Mouse (Mus musculus) heart, adult 9 months (tissue): ENCODE measurements around the gene Il20ra.
A peak's percentile ranks its signal among the peaks of the same experiment; 100 is the strongest.
"Not testable (repeated sequence)": the region's sequence is repeated elsewhere in the genome, so short reads cannot be mapped to it uniquely, and the experiment has no call there.

Source experiments
- DNase-seq, 2 experiments: peaks; one replicate each; pipeline ENCODE4 v3.0.0; 2022; ENCODE audit warnings: low spot score in 2 of 2

Gene Il20ra

DNA sequence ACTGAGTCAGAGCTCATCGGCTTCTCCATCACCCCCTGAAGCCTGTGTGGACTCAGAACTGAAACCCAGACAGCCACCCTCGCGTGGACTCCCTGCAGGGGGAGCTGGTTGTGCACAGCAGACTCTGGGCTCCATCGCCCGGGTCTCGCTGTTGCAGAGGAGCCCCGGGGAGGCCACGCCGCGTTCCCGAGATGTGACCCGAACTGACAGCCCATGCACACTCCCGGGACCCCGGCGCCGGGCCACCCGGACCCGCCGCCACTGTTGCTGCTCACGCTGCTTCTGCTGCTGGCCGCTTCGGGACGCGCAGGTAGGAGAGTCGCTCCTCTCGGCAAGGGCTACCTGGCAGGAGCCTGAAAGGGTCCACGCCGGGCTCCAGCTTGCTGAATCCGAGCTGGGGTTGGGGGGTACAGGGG is at the start of gene Il20ra:
Gene Il20ra, plus strand, starts transcription at position 150 of the 416 bp plus-strand sequence.
- DNase-seq: peak in 1 of 2 experiments; percentile 17

DNA sequence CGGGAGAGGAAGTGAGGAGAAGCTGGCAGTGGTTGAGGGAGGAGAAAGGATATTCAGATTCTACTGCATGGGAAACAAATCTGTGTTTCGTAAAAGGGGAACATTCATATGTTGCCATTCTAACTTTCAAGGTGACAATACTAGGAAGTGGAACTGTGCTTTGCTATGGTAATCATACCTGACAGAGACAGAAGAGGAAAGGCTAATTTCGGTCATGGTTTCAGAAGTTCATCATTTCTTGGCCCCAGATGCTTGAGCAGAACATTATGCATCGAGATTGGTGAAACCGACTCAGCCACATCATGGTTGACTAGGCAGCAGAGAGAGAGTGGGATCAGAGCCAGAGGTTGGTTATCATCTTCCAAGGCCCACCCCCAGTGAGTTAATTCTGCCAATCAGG is 43.4 kb upstream of the Il20ra start:
- DNase-seq: no peak

DNA sequence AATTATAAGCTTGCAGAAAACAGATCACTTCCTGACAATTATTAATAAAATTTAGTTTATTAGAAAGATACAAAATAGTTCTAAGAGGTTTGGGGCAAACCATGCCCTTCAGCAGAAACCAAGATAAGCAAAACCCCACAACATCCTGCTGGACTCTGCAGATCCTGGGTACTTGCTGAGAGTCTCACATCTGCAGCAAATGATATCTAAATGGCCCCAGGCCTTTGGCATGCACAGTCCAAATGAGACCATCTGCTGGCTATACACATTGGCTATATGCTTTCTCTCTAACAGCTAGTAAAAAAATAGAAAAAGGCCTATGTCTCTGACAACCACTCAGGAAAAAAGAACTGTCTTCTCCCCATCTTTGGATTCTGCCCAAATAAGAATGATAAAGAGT is 40.4 kb upstream of the Il20ra start:
- no peak for DNase-seq

- no peak for DNase-seq
These were observed 39.2 kb upstream of the Il20ra start for GRCm38 (mm10) chr10:19673146-19673545.

DNA sequence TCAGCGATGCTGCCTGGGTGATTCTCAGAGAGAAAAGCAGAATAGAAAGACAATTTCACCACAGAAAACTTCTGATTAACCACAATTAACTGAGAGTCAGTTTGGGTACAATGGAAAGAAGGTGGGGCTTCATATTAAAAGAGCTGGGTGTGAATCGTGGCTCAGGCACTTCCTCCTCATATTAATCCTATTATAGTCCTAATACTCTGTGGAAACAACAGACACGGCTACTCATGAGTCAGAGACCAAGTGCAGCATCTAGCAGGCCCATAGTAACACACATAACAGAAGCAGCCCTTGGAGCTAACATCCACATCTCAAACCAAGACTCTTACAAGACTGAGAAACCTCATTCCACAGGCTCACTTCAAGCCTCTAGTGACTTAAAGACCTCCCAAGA is 24.7 kb upstream of the Il20ra start:
- no peak for DNase-seq

DNA sequence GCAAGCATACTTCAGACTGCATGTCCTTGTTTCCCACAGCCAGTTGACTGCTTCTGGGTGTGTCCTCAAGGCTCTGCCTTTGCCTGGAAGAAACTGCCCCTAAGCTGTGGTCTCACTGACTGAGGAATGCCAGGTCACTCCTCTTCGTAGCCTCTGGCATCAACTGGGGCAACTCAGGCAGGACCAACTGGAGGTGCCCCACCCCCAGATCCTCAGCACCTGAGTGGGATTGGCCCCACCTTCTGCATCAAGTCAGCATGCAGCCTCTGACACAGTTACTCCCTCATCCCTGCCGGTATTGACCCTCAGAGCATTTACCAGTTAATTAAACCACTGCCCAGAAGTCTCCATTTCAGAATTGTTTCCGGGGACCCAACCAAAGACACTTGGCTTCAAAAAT is 21.1 kb upstream of the Il20ra start:
- no peak for DNase-seq

DNA sequence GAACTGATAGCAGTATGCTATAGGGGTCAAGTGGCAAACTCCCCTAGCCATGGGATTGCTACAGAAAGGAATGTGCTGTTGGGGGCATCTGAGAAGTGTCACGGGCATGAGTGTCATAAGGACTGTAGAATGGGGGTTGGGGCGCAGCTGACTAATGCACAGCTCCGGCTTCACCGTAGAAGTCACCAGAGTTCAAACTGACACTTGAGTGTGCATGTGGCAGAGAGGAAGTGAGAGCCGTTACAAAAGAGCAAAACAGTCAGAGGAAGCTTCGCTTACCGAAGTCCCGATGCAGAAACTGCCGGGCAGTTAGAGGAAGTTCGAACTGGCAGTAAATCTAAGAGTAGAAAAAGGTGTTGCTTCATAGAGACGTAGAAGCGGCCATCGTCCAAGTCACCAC is 20.6 kb upstream of the Il20ra start:
- DNase-seq: peak; percentile 38 to 61

GRCm38 (mm10) chr10:19692332-19692731 is 20.0 kb upstream of the Il20ra start:
- no peak for DNase-seq

DNA sequence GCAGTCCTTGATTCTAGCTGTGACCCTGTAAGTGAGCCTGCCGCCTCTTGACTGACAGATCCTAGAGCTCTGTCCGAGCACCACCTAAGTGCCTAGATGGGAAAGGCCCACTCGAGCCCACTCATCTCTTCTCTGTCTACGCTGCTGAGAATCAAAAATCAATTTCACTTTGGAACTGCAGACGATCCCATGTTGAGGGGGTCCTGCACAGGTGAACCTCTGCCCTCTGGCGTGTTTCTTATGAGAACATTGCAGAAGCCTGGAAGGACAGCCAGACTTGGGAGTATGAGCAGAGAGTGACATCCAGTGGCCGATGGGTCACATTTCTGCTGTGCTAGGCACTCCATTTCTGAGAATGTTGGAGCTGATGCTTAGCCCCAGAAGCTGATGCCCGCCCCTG is 19.4 kb upstream of the Il20ra start:
- DNase-seq: peak; percentile 12 to 39

DNA sequence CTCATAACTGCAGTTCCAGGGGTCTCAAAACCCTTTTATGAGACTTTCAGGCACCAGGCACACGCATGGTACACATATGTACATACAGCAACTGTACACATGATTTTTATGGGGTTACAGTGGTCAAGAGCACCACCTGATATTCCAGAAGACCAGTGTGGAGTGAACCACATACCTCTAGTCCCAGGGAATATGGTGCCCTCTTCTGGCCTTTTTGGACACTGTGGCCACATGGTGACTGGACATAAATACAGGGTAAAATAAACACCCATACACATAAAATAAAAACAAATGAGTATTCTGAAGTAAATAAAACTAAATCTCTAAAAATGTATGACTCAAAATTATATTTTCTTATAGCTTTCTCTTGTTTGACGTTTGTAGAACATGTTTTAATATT is 18.7 kb upstream of the Il20ra start:
- DNase-seq: no peak

- no peak for DNase-seq
These were observed 13.0 kb upstream of the Il20ra start for GRCm38 (mm10) chr10:19699331-19699730.

DNA sequence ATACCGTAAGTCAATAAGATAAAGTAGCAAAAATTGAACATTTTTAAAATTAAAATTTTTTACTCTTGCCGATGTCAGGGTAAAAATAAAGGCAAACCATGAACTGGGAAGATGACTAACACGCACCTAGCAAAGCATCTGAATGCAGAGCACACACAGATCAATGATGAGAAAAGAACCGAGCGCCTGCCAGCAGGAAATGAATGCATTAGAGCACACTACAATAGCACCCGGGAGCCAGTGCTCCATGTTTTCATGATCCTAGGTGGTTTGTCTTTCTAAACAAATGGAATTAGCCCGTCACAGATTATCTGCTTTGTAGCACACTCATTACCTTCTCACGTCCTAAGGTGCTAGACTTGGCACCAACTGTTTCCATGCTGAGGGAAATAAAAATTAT is 7.9 kb upstream of the Il20ra start:
- DNase-seq: no peak

GRCm38 (mm10) chr10:19707768-19708167 is 4.6 kb upstream of the Il20ra start:
- no peak for DNase-seq

DNA sequence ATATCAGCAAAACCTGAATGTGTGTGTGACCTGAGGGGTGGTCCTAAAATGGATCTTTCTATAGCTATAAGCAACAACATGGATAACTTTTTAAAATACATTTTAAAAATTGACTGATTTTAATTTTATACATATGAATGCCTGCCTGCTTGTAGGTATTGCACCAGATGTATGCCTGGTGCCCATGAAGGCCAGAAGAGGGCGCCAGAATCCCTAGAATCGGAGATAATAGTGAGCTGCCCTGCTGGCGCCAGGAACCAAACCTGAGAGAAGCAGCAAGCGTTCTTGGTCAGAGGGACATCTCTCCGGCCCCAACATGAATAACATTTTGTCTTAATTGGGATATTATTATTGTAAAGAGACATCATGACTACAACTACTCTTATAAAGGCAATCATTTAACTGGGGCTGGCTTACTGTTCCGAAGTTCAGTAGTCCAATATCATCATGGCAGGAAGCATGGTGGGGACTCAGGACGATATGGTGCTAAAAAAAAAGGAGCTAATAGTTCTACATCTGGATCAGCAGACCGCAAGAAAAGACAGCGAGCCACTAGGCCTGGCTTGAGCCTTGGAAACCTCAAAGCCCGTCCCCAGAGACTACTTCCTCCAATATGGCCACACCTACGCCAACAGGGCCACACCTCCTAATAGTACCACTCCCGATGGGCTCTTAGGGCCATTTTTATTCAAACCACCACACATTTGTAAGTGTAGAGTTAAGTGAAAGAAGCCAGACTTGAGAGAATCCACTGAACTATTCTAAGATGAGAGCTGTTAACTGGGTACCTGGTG is 3.9 kb upstream of the Il20ra start:
- DNase-seq: no peak

DNA sequence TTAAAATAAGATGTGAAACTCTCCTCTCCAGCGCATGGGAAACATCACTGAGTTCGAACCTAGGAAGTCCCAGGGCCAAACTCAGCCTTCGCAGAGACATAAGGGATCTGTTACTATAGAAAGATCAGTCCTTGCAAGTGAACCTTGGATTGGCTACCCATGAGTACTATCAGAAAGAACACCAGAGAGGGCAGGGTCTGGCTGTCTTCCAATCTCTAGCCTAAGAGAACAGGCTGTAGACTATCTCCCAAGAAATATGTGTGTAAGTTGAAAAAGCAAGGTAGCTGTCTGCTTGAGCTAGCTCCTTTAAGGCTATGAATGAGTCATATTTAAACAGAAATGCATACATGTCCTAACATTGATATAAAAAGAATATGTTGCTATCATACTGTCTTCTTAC is 1.4 kb upstream of the Il20ra start:
- no peak for DNase-seq

- DNase-seq: no peak
These were observed 709 bp upstream of the Il20ra start for GRCm38 (mm10) chr10:19711551-19712171.

GRCm38 (mm10) chr10:19718627-19719026 is 6.3 kb downstream of the Il20ra start:
- DNase-seq: no peak

- DNase-seq: no peak
These were observed 9.9 kb downstream of the Il20ra start for GRCm38 (mm10) chr10:19722320-19722719.

GRCm38 (mm10) chr10:19724158-19724832 is 11.9 kb downstream of the Il20ra start:
- DNase-seq: no peak

- not testable (repeated sequence) for DNase-seq
These were observed 26.1 kb downstream of the Il20ra start for GRCm38 (mm10) chr10:19738442-19738841.

GRCm38 (mm10) chr10:19745662-19746061 is 33.3 kb downstream of the Il20ra start:
- no peak for DNase-seq

DNA sequence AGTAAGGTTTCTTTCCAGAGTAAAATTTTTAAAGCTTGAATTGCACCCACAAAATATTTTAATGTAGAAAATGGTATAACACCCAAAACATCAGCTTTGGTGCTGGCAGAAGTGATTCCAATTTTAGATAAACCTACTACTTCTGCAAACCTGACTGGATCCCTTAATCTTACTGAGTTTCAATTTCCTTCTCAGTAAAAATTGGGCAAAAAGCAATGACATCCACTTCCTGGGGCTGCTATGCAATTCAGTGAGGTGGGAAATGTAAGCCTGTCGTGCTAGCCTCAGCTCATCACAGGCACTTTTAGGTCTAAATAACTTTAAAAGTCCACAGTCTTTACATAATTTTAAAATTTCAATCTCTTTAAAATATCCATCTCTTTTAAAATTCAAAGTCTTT is 33.8 kb downstream of the Il20ra start:
- no peak for DNase-seq

DNA sequence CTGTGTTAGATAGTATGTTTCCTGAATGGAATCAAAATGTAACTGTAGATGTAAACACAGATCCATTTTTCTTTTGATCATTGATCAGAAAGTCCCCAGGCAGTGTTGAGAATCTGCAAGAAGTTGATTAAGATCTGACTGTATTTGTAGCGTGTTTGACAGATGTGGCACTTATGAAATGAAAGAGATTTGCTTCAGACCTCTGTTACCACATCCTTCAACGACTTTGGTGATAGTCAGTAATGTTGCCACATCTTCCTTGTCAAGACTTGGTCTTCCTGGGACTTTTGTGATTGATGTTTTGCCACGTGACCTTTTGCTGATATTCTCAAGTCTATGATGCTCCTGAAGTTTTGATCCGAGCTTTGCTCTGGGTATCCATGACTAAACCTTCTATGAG is 35.3 kb downstream of the Il20ra start:
- DNase-seq: no peak
